Mouse (Mus musculus): Measurements from ENCODE around the gene Nfib. TPM values are rescaled to one million over a fixed set of nuclear protein-coding genes. Genes with fewer than 3 reads are reported as not detected.
A peak's percentile ranks its signal among the peaks of the same experiment; 100 is the strongest.

Nfib gene
- polyA plus RNA-seq, 1 experiment from 2014 or later = 58.4 TPM

DNA sequence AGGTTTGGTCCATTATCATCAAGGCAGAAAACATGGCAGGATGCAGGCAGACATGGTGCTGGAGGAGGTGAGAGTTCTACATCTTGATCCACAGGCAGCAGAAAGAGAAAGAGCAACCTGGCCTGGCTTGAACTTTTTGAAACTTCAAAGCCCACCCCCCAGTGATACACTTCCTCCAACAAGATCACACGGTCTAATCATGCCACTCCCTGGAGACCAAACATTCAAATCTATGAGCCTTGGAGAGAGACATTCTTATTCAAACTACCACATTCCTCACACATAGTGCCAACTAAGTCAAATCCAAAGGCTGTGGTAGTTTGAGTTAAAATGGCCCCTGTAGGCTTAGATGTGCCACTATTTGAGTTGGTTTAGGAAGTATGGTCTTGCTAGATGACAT lies 104.9 kb downstream of the Nfib start:
- WGBS = 88% methylated on average over 1 of the region's 1 CpGs
- DNase-seq (ENCODE audit: low spot score) (no peak), ATAC-seq (replicated peaks; ENCODE audit: low FRiP score) (no peak)
- Histone ChIP-seq H3K4me1 (replicated peaks; ENCODE audit: control insufficient read depth, insufficient read depth, low read length) (peaks cover 4% of the 10 kb centered on the region), H3K4me3 (ENCODE audit: low read depth, low read length) (no peak overlapping the region), H3K9me3 (ENCODE audit: control insufficient read depth, low read length) (no peaks in the 10 kb centered on the region), H3K36me3 (ENCODE audit: control insufficient read depth, insufficient read depth, low read length) (no peaks in the 10 kb centered on the region), H3K27me3 (ENCODE audit: control insufficient read depth, insufficient read depth, low read length) (no peaks in the 10 kb centered on the region), H3K9ac (ENCODE audit: low read length) (no peak overlapping the region), H3K27ac (ENCODE audit: low read depth, low read length) (no peak overlapping the region), H3K4me2 (ENCODE audit: low read depth, low read length, severe bottlenecking) (no peak overlapping the region)

DNA sequence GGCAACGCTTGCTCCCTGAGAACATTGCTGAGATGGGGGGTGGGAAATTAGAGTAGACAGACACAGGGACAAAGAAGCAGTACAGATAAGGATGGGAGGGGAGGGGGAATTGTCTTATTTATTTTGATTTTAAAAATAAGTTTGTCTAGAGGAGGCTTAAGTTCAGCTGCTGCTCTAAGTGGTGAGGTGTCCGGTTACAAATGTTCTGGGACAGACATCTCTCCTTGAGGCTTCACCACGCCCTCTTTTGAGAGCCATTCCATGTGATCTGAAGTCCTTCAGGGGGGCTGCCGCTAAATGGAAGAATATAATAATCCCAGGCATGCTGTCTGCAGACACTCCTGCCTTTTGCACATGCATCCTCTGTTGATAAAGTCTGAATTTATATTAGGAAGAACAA lies 107.1 kb downstream of the Nfib start:
- Histone ChIP-seq H3K9ac (ENCODE audit: low read length) (no peak overlapping the region), H3K4me2 (ENCODE audit: low read depth, low read length, severe bottlenecking) (no peak overlapping the region), H3K4me1 (replicated peaks; ENCODE audit: control insufficient read depth, insufficient read depth, low read length) (peaks cover 2% of the 10 kb centered on the region; the same call in 1 of the 2 replicates), H3K36me3 (ENCODE audit: control insufficient read depth, insufficient read depth, low read length) (no peaks in the 10 kb centered on the region), H3K9me3 (ENCODE audit: control insufficient read depth, low read length) (no peaks in the 10 kb centered on the region), H3K4me3 (ENCODE audit: low read depth, low read length) (no peak overlapping the region), H3K27me3 (ENCODE audit: control insufficient read depth, insufficient read depth, low read length) (no peaks in the 10 kb centered on the region), H3K27ac (ENCODE audit: low read depth, low read length) (no peak overlapping the region)
- no peak for DNase-seq (ENCODE audit: low spot score)
- no peak for ATAC-seq (replicated peaks; ENCODE audit: low FRiP score)
- WGBS = 68% methylated on average over 4 of the region's 4 CpGs

DNA sequence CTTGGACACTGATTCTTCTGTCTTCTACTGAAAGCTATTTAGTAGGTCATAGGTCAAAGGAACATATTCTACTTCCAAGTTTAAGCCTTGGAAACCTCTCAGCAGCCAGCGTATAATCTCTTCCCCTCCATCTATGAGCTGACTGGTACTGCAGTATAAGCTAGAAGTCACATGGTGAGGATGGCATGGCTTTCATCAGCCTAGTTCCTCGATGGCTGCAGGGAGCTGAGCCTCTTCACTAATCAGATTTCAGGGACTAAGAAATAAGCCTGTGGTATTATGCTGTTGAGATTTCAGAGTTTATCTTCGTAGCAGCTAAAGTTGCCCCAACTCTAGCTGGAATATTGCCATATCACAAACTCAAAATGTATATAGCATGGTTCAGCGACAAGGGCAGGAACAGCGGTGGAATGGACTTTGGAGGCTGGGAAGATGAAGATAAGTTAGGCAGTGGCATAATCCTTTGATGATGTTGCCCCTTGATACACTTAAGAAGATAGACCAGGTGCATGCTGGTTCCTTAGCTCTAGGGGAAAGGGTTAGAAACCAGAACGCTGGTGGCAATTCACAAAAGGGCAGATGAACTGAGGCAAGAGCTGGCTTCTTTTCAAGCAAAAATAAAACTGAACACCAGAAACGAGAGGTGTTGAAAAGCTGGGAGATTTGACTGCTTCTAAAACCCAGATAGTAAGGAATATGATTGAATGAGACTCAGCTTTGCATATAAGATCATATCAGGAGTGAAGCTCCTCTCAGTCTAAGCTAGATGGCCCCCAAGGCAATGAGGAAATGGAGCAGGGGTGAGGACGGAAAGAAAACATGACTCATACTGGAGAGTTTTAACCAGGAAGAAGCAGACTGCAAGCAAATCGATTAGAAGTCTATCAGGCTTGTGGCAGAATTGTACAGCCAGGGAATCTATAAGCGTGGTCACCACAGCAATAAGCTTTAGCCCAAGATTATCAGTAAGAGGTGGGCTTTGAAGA lies 111.6 kb downstream of the Nfib start:
- H3K4me1 ChIP-seq (replicated peaks; ENCODE audit: control insufficient read depth, insufficient read depth, low read length) = no peaks in the 10 kb centered on the region
- ATAC-seq (replicated peaks; ENCODE audit: low FRiP score) = no peak
- H3K36me3 ChIP-seq (ENCODE audit: control insufficient read depth, insufficient read depth, low read length) = no peaks in the 10 kb centered on the region
- H3K27ac ChIP-seq (ENCODE audit: low read depth, low read length) = no peak overlapping the region
- DNase-seq (ENCODE audit: low spot score) = no peak
- 86% methylated on average over 10 of the region's 10 CpGs for WGBS
- H3K4me3 ChIP-seq (ENCODE audit: low read depth, low read length) = no peak overlapping the region
- H3K27me3 ChIP-seq (ENCODE audit: control insufficient read depth, insufficient read depth, low read length) = no peaks in the 10 kb centered on the region
- no peaks in the 10 kb centered on the region for H3K9me3 ChIP-seq (ENCODE audit: control insufficient read depth, low read length)
- H3K9ac ChIP-seq (ENCODE audit: low read length) = no peak overlapping the region
- H3K4me2 ChIP-seq (ENCODE audit: low read depth, low read length, severe bottlenecking) = no peak overlapping the region

DNA sequence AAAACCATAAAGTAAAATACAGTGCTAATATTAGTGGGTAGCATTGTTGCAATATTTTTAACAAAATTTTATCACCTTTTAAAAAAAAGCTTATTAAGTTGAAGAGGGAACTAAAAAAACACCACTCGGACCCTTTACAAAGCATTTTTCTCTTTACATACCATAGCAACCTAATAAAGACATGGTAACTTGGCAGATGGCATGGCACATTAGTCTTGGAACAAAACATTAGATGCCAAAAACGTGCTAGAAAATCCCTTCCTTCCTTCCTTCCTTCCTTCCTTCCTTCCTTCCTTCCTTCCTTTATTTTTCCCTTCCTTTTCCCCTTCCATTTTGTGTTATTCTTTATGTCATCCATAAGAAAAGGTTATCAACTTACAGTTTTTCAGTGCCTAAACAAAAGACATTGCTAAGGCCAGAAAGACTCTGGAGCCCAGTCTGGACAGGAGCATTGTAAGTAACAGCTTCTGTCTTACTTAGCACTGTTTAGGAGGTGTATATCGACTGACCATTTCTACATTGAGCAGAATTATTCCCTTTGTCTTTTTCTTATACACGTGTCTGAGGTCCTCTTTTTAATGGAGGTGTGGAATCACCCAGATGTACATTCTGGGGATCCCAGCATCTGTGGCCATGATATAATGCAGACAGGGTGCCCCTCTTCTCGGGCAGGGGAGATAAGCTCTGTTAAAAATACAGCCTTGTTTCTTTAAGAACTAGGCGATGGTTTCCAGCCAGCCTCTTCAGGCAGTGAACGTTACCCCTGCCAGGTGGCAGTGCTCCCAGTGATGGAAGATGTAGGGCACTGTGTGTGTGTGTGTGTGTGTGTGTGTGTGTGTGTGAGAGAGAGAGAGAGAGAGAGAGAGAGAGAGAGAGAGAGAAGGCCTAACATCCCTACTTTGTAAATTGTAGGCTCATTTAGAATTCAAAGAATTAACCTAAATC lies 113.2 kb downstream of the Nfib start:
- no peak overlapping the region for H3K9ac ChIP-seq (ENCODE audit: low read length)

DNA sequence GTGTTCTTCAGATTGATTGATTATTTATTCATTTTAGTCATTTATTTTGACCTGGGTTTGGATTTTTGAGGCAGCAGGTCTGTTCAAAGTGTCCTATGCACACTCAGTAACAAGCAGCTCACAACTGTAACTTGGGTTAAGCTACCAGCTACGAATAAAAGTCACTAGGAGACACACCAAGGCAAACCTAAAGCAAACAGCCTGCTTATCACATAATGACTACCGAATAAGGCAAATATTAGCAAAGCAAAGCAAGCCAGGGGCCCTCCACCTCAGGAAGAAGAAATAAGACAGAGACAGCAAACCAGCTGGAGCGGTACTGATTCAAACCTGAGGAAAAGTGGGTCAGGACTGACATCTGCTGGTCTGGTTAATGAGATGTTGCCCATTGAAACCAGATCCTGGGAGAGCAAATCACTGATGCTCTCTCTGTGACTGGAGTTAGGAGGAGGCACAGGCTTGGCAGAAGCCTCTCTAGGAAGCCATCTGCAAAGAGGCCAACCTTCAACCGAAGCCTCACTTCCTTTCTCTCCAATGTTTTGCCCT lies 116.1 kb downstream of the Nfib start:
- no peaks in the 10 kb centered on the region for H3K4me1 ChIP-seq (replicated peaks; ENCODE audit: control insufficient read depth, insufficient read depth, low read length)
- no peaks in the 10 kb centered on the region for H3K36me3 ChIP-seq (ENCODE audit: control insufficient read depth, insufficient read depth, low read length)
- ATAC-seq (replicated peaks; ENCODE audit: low FRiP score) (peak; percentile 52; the same call in 1 of the 2 replicates), DNase-seq (ENCODE audit: low spot score) (peak; percentile 49)
- H3K9ac ChIP-seq (ENCODE audit: low read length) = no peak overlapping the region
- no peak overlapping the region for H3K4me3 ChIP-seq (ENCODE audit: low read depth, low read length)
- no peaks in the 10 kb centered on the region for H3K9me3 ChIP-seq (ENCODE audit: control insufficient read depth, low read length)
- no peaks in the 10 kb centered on the region for H3K27me3 ChIP-seq (ENCODE audit: control insufficient read depth, insufficient read depth, low read length)
- H3K4me2 ChIP-seq (ENCODE audit: low read depth, low read length, severe bottlenecking) = no peak overlapping the region
- no peak overlapping the region for H3K27ac ChIP-seq (ENCODE audit: low read depth, low read length)
- WGBS = 38% methylated on average over 4 of the region's 4 CpGs

More for the DNA sequence above, 113.2 kb downstream of the Nfib start:
- DNase-seq (ENCODE audit: low spot score) = no peak
- H3K9me3 ChIP-seq (ENCODE audit: control insufficient read depth, low read length) = no peaks in the 10 kb centered on the region
- no peaks in the 10 kb centered on the region for H3K4me1 ChIP-seq (replicated peaks; ENCODE audit: control insufficient read depth, insufficient read depth, low read length)
- no peak overlapping the region for H3K27ac ChIP-seq (ENCODE audit: low read depth, low read length)
- H3K4me3 ChIP-seq (ENCODE audit: low read depth, low read length) = no peak overlapping the region
- H3K36me3 ChIP-seq (ENCODE audit: control insufficient read depth, insufficient read depth, low read length) = no peaks in the 10 kb centered on the region
- H3K27me3 ChIP-seq (ENCODE audit: control insufficient read depth, insufficient read depth, low read length) = no peaks in the 10 kb centered on the region
- 48% methylated on average over 7 of the region's 7 CpGs for WGBS
- ATAC-seq (replicated peaks; ENCODE audit: low FRiP score) = no peak
- no peak overlapping the region for H3K4me2 ChIP-seq (ENCODE audit: low read depth, low read length, severe bottlenecking)

DNA sequence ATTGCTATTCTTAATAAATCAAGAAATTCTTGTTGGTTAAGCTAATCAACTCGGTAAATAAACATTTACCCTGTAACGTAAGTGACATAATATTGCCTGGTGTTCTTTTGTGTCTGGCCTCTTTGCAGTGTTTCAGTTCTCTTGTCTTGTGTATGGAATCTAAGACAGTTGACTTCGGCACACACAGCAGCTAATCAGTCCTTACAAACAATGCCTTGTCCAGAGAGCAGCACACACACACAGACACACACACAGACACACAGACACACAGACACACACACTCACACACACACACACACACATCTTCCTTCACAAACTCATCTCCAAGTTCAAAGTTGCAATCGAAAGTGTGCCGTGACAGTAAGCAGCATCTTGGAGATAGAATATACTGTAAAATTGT lies 116.8 kb downstream of the Nfib start:
- 67% methylated on average over 5 of the region's 5 CpGs for WGBS
- DNase-seq (ENCODE audit: low spot score) (no peak), ATAC-seq (replicated peaks; ENCODE audit: low FRiP score) (no peak)
- H3K4me3 ChIP-seq (ENCODE audit: low read depth, low read length) = no peak overlapping the region
- H3K36me3 ChIP-seq (ENCODE audit: control insufficient read depth, insufficient read depth, low read length) = no peaks in the 10 kb centered on the region
- no peak overlapping the region for H3K27ac ChIP-seq (ENCODE audit: low read depth, low read length)
- no peaks in the 10 kb centered on the region for H3K9me3 ChIP-seq (ENCODE audit: control insufficient read depth, low read length)
- no peak overlapping the region for H3K4me2 ChIP-seq (ENCODE audit: low read depth, low read length, severe bottlenecking)
- no peaks in the 10 kb centered on the region for H3K4me1 ChIP-seq (replicated peaks; ENCODE audit: control insufficient read depth, insufficient read depth, low read length)
- H3K9ac ChIP-seq (ENCODE audit: low read length) = no peak overlapping the region
- no peaks in the 10 kb centered on the region for H3K27me3 ChIP-seq (ENCODE audit: control insufficient read depth, insufficient read depth, low read length)

DNA sequence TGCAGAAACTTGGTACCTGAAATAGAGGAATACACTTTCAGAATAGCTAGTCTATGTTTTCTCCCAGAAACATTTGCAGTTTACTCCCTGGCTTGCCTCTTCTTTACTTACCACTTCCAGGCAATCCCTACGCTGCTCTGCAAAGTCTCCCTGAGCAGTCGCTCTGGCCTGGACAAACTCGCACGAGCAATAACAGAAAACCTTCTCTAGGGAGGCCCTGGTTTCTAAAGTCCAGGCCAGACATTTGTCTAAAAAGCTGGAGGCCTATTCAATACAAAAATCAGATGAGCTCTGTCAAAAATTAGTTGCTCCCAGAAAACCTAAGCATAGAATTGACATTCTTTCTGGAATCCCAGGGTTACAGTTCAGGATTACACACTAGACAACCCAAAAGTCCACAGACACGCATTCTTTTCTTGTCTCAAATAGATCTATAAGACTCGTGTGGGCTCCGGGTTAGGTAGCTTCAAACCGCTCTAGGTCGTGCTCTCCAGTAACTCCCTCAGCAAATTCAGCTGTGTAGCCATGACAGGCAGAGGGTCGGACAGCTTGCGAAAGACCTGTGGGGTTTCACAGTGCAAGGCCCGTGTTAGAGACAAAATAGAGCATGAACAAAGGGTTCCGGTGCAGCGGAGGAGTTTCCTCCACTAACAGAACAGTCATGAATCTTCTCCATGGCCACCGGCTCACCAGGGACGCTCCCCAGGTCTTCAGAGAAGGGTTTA lies 118.2 kb downstream of the Nfib start:
- Histone ChIP-seq H3K4me3 (ENCODE audit: low read depth, low read length) (no peak overlapping the region), H3K27me3 (ENCODE audit: control insufficient read depth, insufficient read depth, low read length) (no peaks in the 10 kb centered on the region), H3K36me3 (ENCODE audit: control insufficient read depth, insufficient read depth, low read length) (no peaks in the 10 kb centered on the region), H3K9me3 (ENCODE audit: control insufficient read depth, low read length) (no peaks in the 10 kb centered on the region), H3K4me1 (replicated peaks; ENCODE audit: control insufficient read depth, insufficient read depth, low read length) (no peaks in the 10 kb centered on the region), H3K4me2 (ENCODE audit: low read depth, low read length, severe bottlenecking) (no peak overlapping the region), H3K27ac (ENCODE audit: low read depth, low read length) (no peak overlapping the region), H3K9ac (ENCODE audit: low read length) (no peak overlapping the region)
- DNase-seq (ENCODE audit: low spot score) (no peak), ATAC-seq (replicated peaks; ENCODE audit: low FRiP score) (no peak)
- WGBS = 76% methylated on average over 16 of the region's 16 CpGs

DNA sequence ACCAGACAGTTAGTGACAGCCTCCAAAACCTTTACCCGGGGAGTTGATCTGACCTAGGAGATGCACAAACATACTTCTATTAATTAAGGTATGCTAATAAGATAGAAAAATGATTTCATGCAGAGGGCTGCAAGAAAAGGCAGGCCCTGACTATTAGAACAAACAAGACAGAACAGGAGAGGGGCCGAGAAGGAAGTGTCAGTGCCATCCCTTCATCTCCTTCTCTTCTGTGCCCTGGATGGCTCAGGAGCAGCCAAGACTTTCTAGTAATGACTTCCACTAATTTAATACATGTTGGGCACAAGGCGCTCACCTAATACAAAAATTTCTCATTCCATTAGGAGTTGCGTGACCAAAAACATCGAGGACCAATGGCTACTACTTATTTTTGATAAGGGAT lies 118.9 kb downstream of the Nfib start:
- Histone ChIP-seq H3K9me3 (ENCODE audit: control insufficient read depth, low read length) (no peaks in the 10 kb centered on the region), H3K4me1 (replicated peaks; ENCODE audit: control insufficient read depth, insufficient read depth, low read length) (no peaks in the 10 kb centered on the region), H3K27ac (ENCODE audit: low read depth, low read length) (no peak overlapping the region), H3K9ac (ENCODE audit: low read length) (no peak overlapping the region), H3K4me3 (ENCODE audit: low read depth, low read length) (no peak overlapping the region), H3K36me3 (ENCODE audit: control insufficient read depth, insufficient read depth, low read length) (no peaks in the 10 kb centered on the region), H3K4me2 (ENCODE audit: low read depth, low read length, severe bottlenecking) (no peak overlapping the region), H3K27me3 (ENCODE audit: control insufficient read depth, insufficient read depth, low read length) (no peaks in the 10 kb centered on the region)
- ATAC-seq (replicated peaks; ENCODE audit: low FRiP score) (no peak), DNase-seq (ENCODE audit: low spot score) (no peak)
- 83% methylated on average over 5 of the region's 5 CpGs for WGBS
